Mouse (Mus musculus) limb, embryonic 10.5 days (tissue): ENCODE measurements around the gene Zic2. TPM values are rescaled to one million over a fixed set of nuclear protein-coding genes. Genes with fewer than 3 reads are reported as not detected.

Experiments used
- DNase-seq: peaks from one replicate; pipeline ENCODE4 v3.0.0-alpha.2; 2017; ENCODE audit warnings: low spot score
- H3K27ac ChIP-seq: fragments of 300-500 bp; sonication (generic); 2 replicates; pipeline ENCODE4 v1.5.1; 2016; ENCODE audit warnings: mild to moderate bottlenecking
- H3K27me3 ChIP-seq: fragments of 300-500 bp; sonication (generic); 2 replicates; pipeline ENCODE4 v1.6.1; 2016; ENCODE audit warnings: low read depth, mild to moderate bottlenecking; ENCODE audit not compliant: poor library complexity, severe bottlenecking
- H3K36me3 ChIP-seq: fragments of 300-500 bp; sonication (generic); 2 replicates; pipeline ENCODE4 v1.6.1; 2016; ENCODE audit warnings: mild to moderate bottlenecking, moderate library complexity
- H3K4me1 ChIP-seq: fragments of 300-500 bp; sonication (generic); 2 replicates; pipeline ENCODE4 v1.6.1; 2016
- H3K4me3 ChIP-seq: fragments of 300-500 bp; sonication (generic); 2 replicates; pipeline ENCODE4 v1.5.1; 2016; ENCODE audit warnings: mild to moderate bottlenecking, moderate library complexity
- H3K9me3 ChIP-seq: fragments of 300-500 bp; sonication (generic); replicated peaks from 2 replicates; pipeline ENCODE4 v1.6.1; 2016; ENCODE audit warnings: mild to moderate bottlenecking
- WGBS: fragments of 180-500 bp; shearing (Covaris S2); methylation state at CpG from one replicate; pipeline ENCODE4 v1.1.7; 2016; 5-methylcytosine and 5-hydroxymethylcytosine counted together
- polyA plus RNA-seq: library from polyadenylated mRNA; unstranded; fragments of >200 nt; fragmentation: Nextera tagmentation; extraction: Ambion mirVana; gene quantifications from 2 replicates; pipeline ENCODE4 v1.2.1, GENCODE M21; 2016

Gene Zic2
- polyA plus RNA-seq, result 5.0 and 5.1 TPM in 2 replicates

DNA sequence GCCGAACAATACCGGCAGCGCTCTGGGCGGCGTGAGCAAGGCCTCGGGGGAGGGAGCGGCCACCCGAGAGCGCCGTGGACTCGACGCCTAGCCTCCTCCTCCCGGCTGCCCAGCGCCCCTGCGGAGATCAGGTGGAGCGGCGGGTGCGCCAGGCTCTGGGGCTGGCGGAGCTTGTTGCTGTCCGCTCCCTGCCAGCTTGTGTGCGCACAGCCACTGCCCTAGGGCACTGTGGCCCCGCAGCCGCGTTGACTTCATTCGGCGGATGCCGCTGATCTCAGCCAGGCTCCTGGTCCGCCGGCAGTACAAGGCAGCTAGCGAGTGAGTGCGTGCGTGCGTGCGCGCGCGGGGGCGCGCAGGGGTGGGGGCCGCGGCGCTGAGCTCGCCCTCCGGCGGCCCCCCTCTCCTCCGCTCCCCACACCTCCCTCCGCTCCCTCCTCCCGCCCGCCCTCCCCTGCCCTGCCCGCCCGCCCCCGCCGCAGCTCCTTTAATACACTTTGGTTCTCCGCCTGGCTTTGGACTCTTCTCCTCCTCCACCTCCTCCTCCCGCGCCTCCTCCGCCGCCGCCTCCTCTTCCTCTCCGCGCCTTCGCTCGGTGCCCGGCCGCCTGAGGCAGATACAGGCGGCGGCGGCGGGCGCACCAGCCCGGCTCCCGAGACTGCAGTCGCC lies at the start of gene Zic2:
Gene Zic2, plus strand, starts transcription at position 545 of the 666 bp plus-strand sequence.
- Histone ChIP-seq H3K27ac (peak within 1 kb of the TSS; percentile 97), H3K4me3 (peak within 1 kb of the TSS; percentile 88), H3K4me1 (peaks cover 66% of the 10 kb centered on the region), H3K36me3 (peaks cover 19% of the 10 kb centered on the region), H3K27me3 (peaks cover 75% of the 10 kb centered on the region), H3K9me3 (no peaks in the 10 kb centered on the region)
- peak; percentile 86 for DNase-seq
- WGBS, result under 1% methylated on average over 52 of the region's 73 CpGs

DNA sequence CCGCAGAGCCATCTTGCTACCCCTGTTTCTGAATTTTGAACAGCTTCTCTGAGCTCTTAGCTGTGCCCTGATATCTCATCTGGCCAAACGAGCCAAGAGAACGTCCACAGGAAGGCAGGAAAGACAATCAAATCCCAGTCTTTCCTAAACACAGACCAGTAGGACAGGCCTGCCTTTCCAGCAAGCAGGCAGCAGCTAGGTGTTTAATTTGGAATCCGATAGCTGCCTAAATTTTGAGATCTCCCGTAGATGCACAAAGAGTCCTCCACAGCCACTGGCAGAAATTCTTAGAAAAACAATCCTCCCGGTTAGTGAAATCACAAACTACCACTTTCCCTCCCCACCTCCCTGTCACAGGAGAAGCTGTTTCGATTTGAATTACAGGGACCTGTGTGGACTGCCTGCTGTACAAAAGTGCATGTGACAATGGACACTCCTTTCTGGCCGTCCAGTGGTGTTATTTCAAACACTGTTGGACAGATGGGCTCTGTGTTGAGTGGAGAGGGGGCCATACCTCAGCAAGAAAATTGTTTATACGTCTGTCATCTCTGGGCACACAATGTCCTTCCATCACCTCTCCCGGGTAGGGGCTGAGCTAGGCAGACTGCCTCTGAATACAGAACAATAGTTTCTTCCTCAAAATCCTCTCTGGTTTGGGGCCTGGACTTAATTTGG lies 48.6 kb upstream of the Zic2 start:
- Histone ChIP-seq H3K4me1 (peaks cover 20% of the 10 kb centered on the region), H3K27me3 (no peaks in the 10 kb centered on the region), H3K4me3 (no peak overlapping the region), H3K27ac (peak overlapping the region; percentile 64), H3K36me3 (no peaks in the 10 kb centered on the region), H3K9me3 (no peaks in the 10 kb centered on the region)
- 67% methylated on average over 10 of the region's 10 CpGs for WGBS
- DNase-seq, result no peak

DNA sequence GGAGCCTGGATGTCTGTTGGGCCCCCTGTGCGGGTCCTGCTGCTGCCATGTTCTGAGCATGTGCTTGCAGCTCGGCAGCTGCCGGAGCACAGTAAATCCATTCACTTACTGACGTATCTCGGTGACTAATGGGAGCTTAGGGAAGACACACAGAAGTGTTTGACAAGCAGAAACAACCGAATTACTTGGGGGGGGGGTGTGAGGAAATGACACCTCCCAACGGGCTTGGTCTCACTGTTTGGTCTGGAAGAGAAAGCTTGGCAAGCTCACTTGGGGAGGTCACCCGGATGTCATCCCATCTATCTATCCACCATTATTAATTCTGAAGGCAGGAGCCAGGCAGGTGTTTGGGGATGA lies 48.1 kb upstream of the Zic2 start:
- H3K36me3 ChIP-seq, result no peaks in the 10 kb centered on the region
- no peaks in the 10 kb centered on the region for H3K9me3 ChIP-seq
- H3K27me3 ChIP-seq, result no peaks in the 10 kb centered on the region
- peaks cover 20% of the 10 kb centered on the region for H3K4me1 ChIP-seq
- no peak for DNase-seq
- H3K4me3 ChIP-seq, result no peak overlapping the region
- 58% methylated on average over 8 of the region's 8 CpGs for WGBS
- peak overlapping the region; percentile 64 for H3K27ac ChIP-seq

DNA sequence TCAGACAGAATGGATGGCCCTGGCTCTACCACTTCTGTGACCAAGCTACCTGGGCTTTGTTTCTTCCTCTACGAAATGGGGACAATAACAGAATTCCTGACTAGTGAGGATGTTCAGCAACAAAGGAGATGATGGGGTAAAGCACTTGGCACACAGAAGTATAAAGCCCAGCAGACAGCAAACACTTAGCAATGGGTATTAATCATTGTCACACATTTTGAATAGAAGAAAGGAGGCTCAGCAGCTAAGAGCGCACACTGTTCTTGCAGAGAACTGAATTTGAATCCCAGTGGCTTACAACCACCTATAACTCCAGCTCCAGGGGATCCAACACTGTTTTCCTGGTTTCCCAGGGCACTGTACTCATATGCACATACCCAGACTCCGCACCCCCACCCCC lies 47.6 kb upstream of the Zic2 start:
- WGBS, result 88% methylated on average over 3 of the region's 3 CpGs
- no peaks in the 10 kb centered on the region for H3K36me3 ChIP-seq
- H3K9me3 ChIP-seq, result no peaks in the 10 kb centered on the region
- no peak overlapping the region for H3K4me3 ChIP-seq
- peaks cover 20% of the 10 kb centered on the region for H3K4me1 ChIP-seq
- DNase-seq, result no peak
- no peak overlapping the region for H3K27ac ChIP-seq
- H3K27me3 ChIP-seq, result no peaks in the 10 kb centered on the region

DNA sequence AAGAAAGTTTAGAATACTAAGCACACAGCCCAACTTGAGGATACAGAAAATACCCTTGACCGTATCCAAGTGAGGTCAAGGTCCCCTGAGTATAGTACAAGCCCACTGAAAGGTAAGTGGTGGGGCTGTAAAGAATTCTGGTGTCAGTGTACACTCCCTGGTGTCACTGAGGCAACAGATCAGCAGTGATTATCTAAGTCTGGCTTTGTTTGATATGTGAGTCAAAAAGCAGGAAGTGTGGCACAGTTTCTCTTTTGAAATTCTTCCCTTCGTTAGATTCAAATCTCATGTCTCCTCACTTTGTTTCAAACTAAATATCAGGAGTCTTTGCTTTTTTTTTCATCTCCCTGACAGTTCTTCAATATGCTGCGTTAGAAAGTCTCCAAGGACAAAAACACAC lies 42.7 kb upstream of the Zic2 start:
- Histone ChIP-seq H3K36me3 (no peaks in the 10 kb centered on the region), H3K4me3 (no peak overlapping the region), H3K27ac (no peak overlapping the region), H3K27me3 (0 out of 2 replicates have a peak, but pooled peaks cover 5% of the 10 kb centered on the region), H3K9me3 (no peaks in the 10 kb centered on the region), H3K4me1 (peaks cover 5% of the 10 kb centered on the region; the same call in 1 of the 2 replicates)
- DNase-seq, result no peak
- WGBS, result 90% methylated on average over 3 of the region's 3 CpGs

DNA sequence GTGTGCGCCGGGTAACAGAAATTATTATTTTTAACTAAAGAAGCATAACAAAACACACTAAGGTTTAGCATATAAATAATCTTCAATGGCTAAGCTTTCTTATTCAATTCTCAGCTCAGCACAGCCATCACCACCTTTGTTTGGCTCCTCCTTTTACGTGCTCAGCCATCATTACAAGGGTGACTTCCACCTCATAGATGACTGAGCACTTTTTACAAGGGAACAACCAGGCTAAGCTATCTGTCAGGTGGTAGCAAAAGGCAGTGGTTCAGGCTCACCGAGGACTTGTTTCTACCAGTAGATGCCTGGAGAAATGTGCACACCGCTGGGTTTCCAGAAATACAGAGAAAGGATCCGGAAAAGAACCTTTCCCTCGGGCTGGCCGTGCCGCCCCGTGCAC lies 41.2 kb upstream of the Zic2 start:
- 92% methylated on average over 10 of the region's 10 CpGs for WGBS
- no peaks in the 10 kb centered on the region for H3K36me3 ChIP-seq
- no peak overlapping the region for H3K4me3 ChIP-seq
- 0 out of 2 replicates have a peak, but pooled peaks cover 5% of the 10 kb centered on the region for H3K27me3 ChIP-seq
- no peak for DNase-seq
- H3K9me3 ChIP-seq, result no peaks in the 10 kb centered on the region
- no peak overlapping the region for H3K27ac ChIP-seq
- H3K4me1 ChIP-seq, result peaks cover 4% of the 10 kb centered on the region; the same call in 1 of the 2 replicates

DNA sequence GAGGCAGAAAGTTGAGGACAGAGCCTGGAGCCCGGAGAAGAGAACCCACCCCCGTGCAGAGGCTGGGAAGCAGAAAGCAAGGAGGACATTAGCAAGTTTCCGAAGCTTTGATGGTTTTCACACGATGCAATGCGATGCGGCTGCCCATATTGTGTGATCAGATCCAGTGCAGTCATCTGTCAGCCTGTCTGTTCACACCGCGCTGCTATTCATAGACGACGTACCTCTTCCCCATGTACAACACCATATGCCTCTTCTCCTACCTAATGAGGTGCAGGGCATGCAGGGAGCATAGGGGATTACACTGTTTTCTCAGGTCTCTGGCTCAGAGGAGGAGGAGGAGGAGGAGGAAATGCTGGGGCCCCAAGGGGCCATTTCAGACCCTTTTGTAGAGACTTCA lies 38.4 kb upstream of the Zic2 start:
- Histone ChIP-seq H3K36me3 (no peaks in the 10 kb centered on the region), H3K27me3 (0 out of 2 replicates have a peak, but pooled peaks cover 5% of the 10 kb centered on the region), H3K4me3 (no peak overlapping the region), H3K4me1 (peaks cover 8% of the 10 kb centered on the region), H3K9me3 (no peaks in the 10 kb centered on the region), H3K27ac (no peak overlapping the region)
- WGBS, result 65% methylated on average over 10 of the region's 10 CpGs
- DNase-seq, result no peak

DNA sequence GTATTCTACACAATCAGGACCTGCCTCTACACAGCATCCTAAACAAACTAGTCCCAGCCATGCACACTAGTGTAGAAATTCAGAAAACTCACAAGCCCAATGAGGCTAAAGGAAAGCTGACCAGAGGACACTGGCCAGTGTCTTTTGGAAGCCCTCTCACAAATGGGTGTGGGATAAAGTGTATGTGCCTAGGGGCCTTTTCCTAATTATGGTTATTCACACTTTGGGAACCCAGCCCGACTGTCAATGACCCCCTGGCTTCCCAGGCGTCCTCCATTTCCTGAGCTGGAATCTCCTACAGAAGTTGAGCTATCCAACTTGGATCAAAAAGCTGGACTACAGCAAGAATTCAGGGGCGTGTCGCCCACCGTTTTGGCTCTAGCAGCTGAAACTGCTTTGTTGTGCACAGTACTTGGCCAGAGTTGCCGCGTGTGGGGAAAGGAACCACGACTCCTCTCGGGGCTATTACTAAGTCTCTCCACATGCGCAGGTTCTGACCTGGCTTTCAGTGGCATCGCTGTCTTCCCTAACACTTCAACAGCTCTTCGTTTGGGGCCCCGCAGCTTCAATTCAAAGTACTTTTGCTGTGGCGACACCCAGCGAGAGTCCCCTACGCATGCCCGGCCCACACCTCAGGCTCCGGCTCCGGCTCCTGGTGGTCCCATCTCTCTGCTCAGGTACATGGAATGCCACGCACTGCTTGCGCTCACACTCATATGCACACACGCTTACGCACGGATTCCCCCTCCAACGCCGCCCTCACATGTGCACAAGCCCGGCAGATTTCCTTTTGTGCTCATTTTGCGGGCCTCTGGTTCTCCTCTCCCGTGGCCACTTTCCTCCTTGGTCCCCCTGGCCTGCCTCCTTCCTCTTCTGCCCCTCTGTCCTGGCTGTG lies 25.4 kb upstream of the Zic2 start:
- WGBS, result 4% methylated on average over 29 of the region's 29 CpGs
- Histone ChIP-seq H3K36me3 (no peaks in the 10 kb centered on the region), H3K4me3 (peak overlapping the region; percentile 59), H3K27me3 (peaks cover 57% of the 10 kb centered on the region), H3K9me3 (no peaks in the 10 kb centered on the region), H3K27ac (peak overlapping the region; percentile 86), H3K4me1 (peaks cover 52% of the 10 kb centered on the region)
- peak; percentile 63 for DNase-seq

DNA sequence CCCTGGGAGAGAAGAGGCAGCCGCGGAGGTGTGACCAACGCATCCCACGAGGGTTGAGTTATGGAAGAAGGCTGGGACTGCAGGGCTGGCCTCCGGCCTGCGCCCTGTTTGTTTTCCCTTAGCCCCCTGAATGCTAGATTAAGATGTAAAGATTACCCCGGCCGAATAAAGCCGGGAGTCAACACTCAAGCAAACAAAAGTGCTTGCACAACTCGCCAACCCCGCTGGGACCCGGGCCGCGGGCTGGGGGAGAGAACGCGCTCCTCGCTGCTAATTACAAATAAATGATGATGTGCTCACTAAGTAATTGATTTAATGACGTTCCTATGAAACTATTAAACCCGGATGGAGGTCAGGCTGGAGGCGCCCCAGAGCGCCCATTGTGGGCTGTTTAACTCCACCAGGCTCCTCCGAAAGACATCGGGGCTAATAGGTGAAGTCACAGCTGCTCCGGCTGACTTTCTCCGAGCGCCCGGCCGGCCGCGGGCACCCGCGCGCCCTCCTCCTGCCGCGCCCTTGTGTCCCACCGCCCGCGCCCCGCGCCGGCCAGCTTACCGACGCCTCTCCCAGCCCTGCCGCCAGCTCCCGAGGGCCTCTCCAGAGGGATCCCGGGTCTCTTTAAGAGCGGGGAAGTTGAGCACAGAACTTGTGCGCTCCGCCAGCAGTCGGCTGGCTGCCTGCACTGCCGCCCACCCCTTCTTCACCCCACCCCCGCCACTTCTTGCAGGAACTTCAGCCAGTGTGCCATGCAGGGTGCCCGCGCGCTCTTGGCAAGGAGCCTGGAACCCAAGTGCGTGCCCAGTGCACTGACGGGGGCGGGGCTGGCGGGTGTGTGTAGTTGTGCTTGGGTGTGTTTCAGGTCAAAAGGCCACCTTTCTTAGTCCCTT lies 24.5 kb upstream of the Zic2 start, which contains the start of gene Gm5089:
Gene Gm5089, minus strand, starts transcription at position 620 of the 887 bp plus-strand sequence.
- H3K36me3 ChIP-seq, result no peaks in the 10 kb centered on the region
- peaks cover 53% of the 10 kb centered on the region for H3K4me1 ChIP-seq
- WGBS, result under 1% methylated on average over 59 of the region's 59 CpGs
- H3K4me3 ChIP-seq, result peak within 1 kb of the TSS; percentile 59
- no peaks in the 10 kb centered on the region for H3K9me3 ChIP-seq
- DNase-seq, result peak; percentile 80
- peaks cover 53% of the 10 kb centered on the region for H3K27me3 ChIP-seq
- peak within 1 kb of the TSS; percentile 86 for H3K27ac ChIP-seq

DNA sequence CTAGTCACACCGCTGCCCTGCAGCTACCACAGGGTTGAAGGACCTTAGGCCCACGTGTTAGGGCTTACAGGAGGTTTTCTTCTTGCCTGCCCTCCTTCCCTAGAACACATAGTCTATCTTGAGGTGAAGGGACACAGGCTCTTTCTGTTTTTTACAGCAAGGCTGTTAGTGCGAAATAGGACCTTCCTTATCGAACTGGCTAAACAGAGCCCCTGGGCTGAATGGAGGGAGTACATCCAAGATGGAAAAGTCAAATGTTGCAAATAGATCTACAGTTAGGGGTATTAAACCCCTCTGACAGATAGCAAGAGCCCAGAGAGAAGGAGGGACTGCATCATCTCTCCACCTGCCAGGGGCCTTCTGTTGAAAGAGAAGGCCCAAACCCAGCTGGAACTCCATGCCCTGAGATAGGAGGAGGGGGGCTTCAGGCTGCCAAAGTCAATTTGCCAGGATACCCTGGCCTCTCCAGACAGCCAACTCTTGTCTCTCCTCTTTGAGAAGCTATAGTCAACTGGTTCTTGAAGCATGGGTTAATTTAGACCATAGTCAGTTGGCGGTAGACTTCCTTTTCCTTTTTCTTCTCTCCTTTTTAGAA lies 23.6 kb upstream of the Zic2 start:
- peaks cover 53% of the 10 kb centered on the region for H3K4me1 ChIP-seq
- peak overlapping the region; percentile 86; the same call in 1 of the 2 replicates for H3K27ac ChIP-seq
- peaks cover 52% of the 10 kb centered on the region for H3K27me3 ChIP-seq
- H3K9me3 ChIP-seq, result no peaks in the 10 kb centered on the region
- H3K4me3 ChIP-seq, result peak overlapping the region; percentile 59
- no peak for DNase-seq
- H3K36me3 ChIP-seq, result no peaks in the 10 kb centered on the region
- WGBS, result 62% methylated on average over 5 of the region's 5 CpGs

DNA sequence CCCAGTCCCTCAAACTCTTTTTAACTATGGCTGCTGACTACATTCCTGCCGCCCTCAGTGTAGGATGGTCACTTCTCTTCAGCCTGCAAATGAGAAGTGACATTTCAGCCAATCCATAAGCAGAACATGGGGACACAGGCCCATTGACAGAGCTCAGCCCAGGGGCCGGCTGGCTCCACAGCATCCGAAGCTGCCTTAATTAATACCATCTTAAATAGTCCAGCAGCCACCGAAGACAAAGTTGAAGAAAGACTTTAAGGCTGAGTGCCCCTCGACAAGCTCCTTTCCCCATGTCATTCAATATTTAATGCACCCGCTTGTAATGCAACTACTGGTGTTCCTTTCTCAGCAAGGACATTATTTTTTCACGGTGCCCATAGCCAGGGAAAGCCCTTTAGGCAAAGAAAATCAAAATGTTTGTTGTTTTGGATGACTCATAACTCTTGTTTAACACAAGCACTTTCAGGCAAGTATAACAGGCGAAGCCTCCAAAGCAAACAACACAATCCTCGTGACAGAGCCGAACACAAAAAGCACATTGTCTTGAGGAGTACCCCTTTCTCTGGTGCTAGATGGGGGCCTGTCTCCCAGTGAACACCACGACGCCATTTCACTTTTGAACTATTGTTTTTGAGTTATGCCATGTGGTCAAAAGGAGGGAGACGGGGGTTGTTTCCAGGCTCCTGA lies 22.4 kb upstream of the Zic2 start:
- H3K4me1 ChIP-seq, result peaks cover 53% of the 10 kb centered on the region
- DNase-seq, result peak; percentile 52
- WGBS, result 28% methylated on average over 13 of the region's 13 CpGs
- peaks cover 50% of the 10 kb centered on the region for H3K27me3 ChIP-seq
- H3K27ac ChIP-seq, result peak overlapping the region; percentile 85
- H3K4me3 ChIP-seq, result peak overlapping the region; percentile 40
- no peaks in the 10 kb centered on the region for H3K36me3 ChIP-seq
- H3K9me3 ChIP-seq, result no peaks in the 10 kb centered on the region
